Comparison of ENCODE assay signal across 8 mouse cellular contexts in genomic region chr17:36950981-36951947, GRCm38 (mm10). TPM values are rescaled to one million over a fixed set of nuclear protein-coding genes. Genes with fewer than 3 reads are reported as not detected.
DNase-seq lines count a peak whose midpoint lies in the region; ATAC-seq and TF ChIP-seq lines count a peak whose summit lies in the region.

Gene Ppp1r11 (minus strand): TSS chr17:36951741.

- no peaks in the 10 kb centered on the region for H3K4me1 ChIP-seq in MEL (ENCODE audit: control insufficient read depth in 1 of 2, insufficient read depth in 2 of 2, low read length in 2 of 2)
- peaks cover 4% of the 10 kb centered on the region; the same call in 1 of the 2 replicates for H3K4me1 ChIP-seq in cerebellum, adult 2 months (ENCODE audit: control insufficient read depth, insufficient read depth, low read length)
- peaks cover 7% of the 10 kb centered on the region; the same call in 1 of the 2 replicates for H3K4me1 ChIP-seq in forebrain, postnatal 0 days (ENCODE audit: insufficient read depth)
- H3K4me1 ChIP-seq in lung, embryonic 15.5 days, result peaks cover 15% of the 10 kb centered on the region

- H3K4me3 ChIP-seq in MEL (ENCODE audit: control insufficient read depth in 1 of 2, insufficient read depth in 1 of 2, low read depth in 2 of 2, low read length in 2 of 2), result peak within 1 kb of the TSS; percentile 77 to 87
- peak within 1 kb of the TSS; percentile 83 for H3K4me3 ChIP-seq in cerebellum, adult 2 months (replicated peaks; ENCODE audit: insufficient read depth, low read depth, low read length)
- peak within 1 kb of the TSS; percentile 74 for H3K4me3 ChIP-seq in forebrain, postnatal 0 days (ENCODE audit: low read depth, low read length)
- peak within 1 kb of the TSS; percentile 56 for H3K4me3 ChIP-seq in lung, embryonic 15.5 days

- H3K4me2 ChIP-seq in forebrain, postnatal 0 days (ENCODE audit: low read depth), result peak within 1 kb of the TSS; percentile 77
- H3K4me2 ChIP-seq in lung, embryonic 15.5 days, result peak within 1 kb of the TSS; percentile 69

- ATAC-seq in forebrain, postnatal 0 days, result peak; percentile 97
- peak; percentile 98 for ATAC-seq in lung, embryonic 15.5 days (ENCODE audit: borderline replicate concordance, extremely low read depth, low FRiP score, low TSS enrichment)

- peak in 1 of 2 experiments; percentile 42; a peak in 1 of 4 replicates for TF ChIP-seq EP300 in MEL (IDR thresholded peaks at IDR 0.05; ENCODE audit: low read depth in 1 of 2, low read length in 2 of 2)

- no peak for TF ChIP-seq RAD21 in MEL (IDR thresholded peaks at IDR 0.05; ENCODE audit: low read depth, low read length)

- peaks cover 15% of the 10 kb centered on the region for H3K79me2 ChIP-seq in MEL (ENCODE audit: control insufficient read depth, insufficient read depth, low read length, poor library complexity)

- peak; percentile 99 for DNase-seq in MEL (ENCODE audit: low read depth, low spot score)
- DNase-seq in cerebellum, adult 2 months, result peak; percentile 96 to 98
- DNase-seq in forebrain, postnatal 0 days, result peak; percentile 99
- DNase-seq in heart, postnatal 4 days, result peak; percentile 95
- DNase-seq in layer of hippocampus, adult 8-10 months (ENCODE audit: low spot score in 2 of 2), result peak; percentile 96 to 97
- peak; percentile 95 for DNase-seq in ovary, adult 18-20 months (ENCODE audit: low spot score)
- peak; percentile 98 for DNase-seq in thymus, postnatal 0 days (ENCODE audit: low spot score)

- H3K9ac ChIP-seq in MEL (ENCODE audit: control insufficient read depth, low read depth, low read length, poor library complexity, severe bottlenecking), result peak within 1 kb of the TSS; percentile 76
- peak within 1 kb of the TSS; percentile 69 for H3K9ac ChIP-seq in forebrain, postnatal 0 days
- peak within 1 kb of the TSS; percentile 46 for H3K9ac ChIP-seq in lung, embryonic 15.5 days

- peaks cover 0 to 9% of the 10 kb centered on the region in 2 experiments; a peak in 2 of 4 replicates for H3K36me3 ChIP-seq in MEL (ENCODE audit: control insufficient read depth in 1 of 2, insufficient read depth in 2 of 2, low read length in 2 of 2)
- peaks cover 17% of the 10 kb centered on the region for H3K36me3 ChIP-seq in forebrain, postnatal 0 days (ENCODE audit: insufficient read depth)
- peaks cover 31% of the 10 kb centered on the region for H3K36me3 ChIP-seq in lung, embryonic 15.5 days

- H3K27me3 ChIP-seq in MEL (ENCODE audit: control insufficient read depth in 1 of 2, insufficient read depth in 2 of 2, low read length in 2 of 2), result no peaks in the 10 kb centered on the region
- H3K27me3 ChIP-seq in cerebellum, adult 2 months (ENCODE audit: control insufficient read depth, insufficient read depth, low read length), result no peaks in the 10 kb centered on the region
- no peaks in the 10 kb centered on the region for H3K27me3 ChIP-seq in forebrain, postnatal 0 days (ENCODE audit: insufficient read depth, low read length)
- H3K27me3 ChIP-seq in lung, embryonic 15.5 days, result peaks cover 6% of the 10 kb centered on the region

- TF ChIP-seq POLR2A in MEL (IDR thresholded peaks at IDR 0.05; ENCODE audit: control insufficient read depth in 1 of 2, insufficient read depth in 1 of 2, low read depth in 1 of 2, low read length in 2 of 2, poor library complexity in 1 of 2), result peak; percentile 50 to 87; a peak in 3 of 4 replicates
- peak; percentile 87; the same call in 1 of the 2 replicates for TF ChIP-seq POLR2A in cerebellum, adult 2 months (IDR thresholded peaks at IDR 0.05; ENCODE audit: borderline replicate concordance, insufficient read depth, low read length)

- H3K9me3 ChIP-seq in MEL (replicated peaks; ENCODE audit: insufficient read depth, low read length), result no peaks in the 10 kb centered on the region
- H3K9me3 ChIP-seq in forebrain, postnatal 0 days (ENCODE audit: low read length), result no peaks in the 10 kb centered on the region
- H3K9me3 ChIP-seq in lung, embryonic 15.5 days, result no peaks in the 10 kb centered on the region

- H3K27ac ChIP-seq in MEL (ENCODE audit: control insufficient read depth, low read depth, low read length), result peak within 1 kb of the TSS; percentile 40
- 0 out of 2 replicates have a peak within 1 kb of the TSS, but pooled peaks have one; percentile 52 for H3K27ac ChIP-seq in cerebellum, adult 2 months (ENCODE audit: insufficient read depth, low read length)
- H3K27ac ChIP-seq in forebrain, postnatal 0 days (ENCODE audit: low read depth, low read length), result peak within 1 kb of the TSS; percentile 88
- H3K27ac ChIP-seq in lung, embryonic 15.5 days, result 0 out of 2 replicates have a peak within 1 kb of the TSS, but pooled peaks have one; percentile 2

- TF ChIP-seq CTCF in MEL (IDR thresholded peaks at IDR 0.05 in 2 of 3, conservative IDR thresholded peaks at IDR 0.05 in 1 of 3; ENCODE audit: control insufficient read depth in 1 of 3, insufficient read depth in 1 of 3, low read depth in 2 of 3, low read length in 3 of 3, poor library complexity in 1 of 3, severe bottlenecking in 1 of 3), result no peak
- no peak for TF ChIP-seq CTCF in cerebellum, adult 2 months (IDR thresholded peaks at IDR 0.05; ENCODE audit: borderline replicate concordance, insufficient read depth, low read depth, low read length)
- TF ChIP-seq CTCF in forebrain, postnatal 0 days (IDR thresholded peaks at IDR 0.05; ENCODE audit: low read depth), result no peak

- WGBS in cerebellum, adult 2 months, result 2% methylated on average over 36 of the region's 36 CpGs
- WGBS in forebrain, postnatal 0 days, result 2% methylated on average over 36 of the region's 36 CpGs
- WGBS in lung, embryonic 15.5 days, result 2% methylated on average over 36 of the region's 36 CpGs

TF ChIP-seq in MEL, 35 proteins besides CTCF, POLR2A, EP300 and RAD21 (continues in another document):
- peak; percentile 77 for TF ChIP-seq ETS1 (IDR thresholded peaks at IDR 0.05; ENCODE audit: low read depth, low read length)
- TF ChIP-seq MAX (IDR thresholded peaks at IDR 0.05; ENCODE audit: low read length), result peak; percentile 78
- no peak for TF ChIP-seq ZNF384 (IDR thresholded peaks at IDR 0.05; ENCODE audit: low read depth, low read length)
- no peak for TF ChIP-seq CHD2 (IDR thresholded peaks at IDR 0.05; ENCODE audit: low read length)
- peak; percentile 60; the same call in 1 of the 2 replicates for TF ChIP-seq MYB (IDR thresholded peaks at IDR 0.05; ENCODE audit: low read depth, low read length)
- TF ChIP-seq SMC3 (IDR thresholded peaks at IDR 0.05; ENCODE audit: low read depth, low read length), result no peak
- peak; percentile 95 for TF ChIP-seq HCFC1 (IDR thresholded peaks at IDR 0.05; ENCODE audit: low read depth, low read length)
- no peak; the same call in 1 of the 2 replicates for TF ChIP-seq MXI1 (IDR thresholded peaks at IDR 0.05; ENCODE audit: low read depth, low read length)
- TF ChIP-seq RCOR1 (IDR thresholded peaks at IDR 0.05; ENCODE audit: low read depth, low read length), result peak; percentile 19
- TF ChIP-seq UBTF (IDR thresholded peaks at IDR 0.05; ENCODE audit: borderline replicate concordance, insufficient read depth, low read depth, low read length), result no peak
- no peak for TF ChIP-seq USF2 (IDR thresholded peaks at IDR 0.05; ENCODE audit: borderline replicate concordance in 1 of 2, insufficient read depth in 1 of 2, low read depth in 1 of 2, low read length in 2 of 2)
- no peak for TF ChIP-seq ZKSCAN1 (IDR thresholded peaks at IDR 0.05; ENCODE audit: low read depth, low read length)
- peak; percentile 78; the same call in 1 of the 2 replicates for TF ChIP-seq POLR2AphosphoS2 (IDR thresholded peaks at IDR 0.05; ENCODE audit: low read length)
- TF ChIP-seq USF1 (IDR thresholded peaks at IDR 0.05; ENCODE audit: low read depth, low read length), result no peak
- TF ChIP-seq ZMIZ1 (IDR thresholded peaks at IDR 0.05; ENCODE audit: low read depth, low read length), result no peak
- TF ChIP-seq SIN3A (IDR thresholded peaks at IDR 0.05; ENCODE audit: low read length), result peak; percentile 87
- TF ChIP-seq BHLHE40 (IDR thresholded peaks at IDR 0.05; ENCODE audit: borderline replicate concordance, low read depth, low read length), result no peak
- TF ChIP-seq MAZ (IDR thresholded peaks at IDR 0.05; ENCODE audit: low read depth, low read length), result peak; percentile 72; the same call in 1 of the 2 replicates
- peak; percentile 96 for TF ChIP-seq ELF1 (IDR thresholded peaks at IDR 0.05; ENCODE audit: low read depth, low read length)
- peak; percentile 81 for TF ChIP-seq NRF1 (IDR thresholded peaks at IDR 0.05; ENCODE audit: insufficient read depth, low read depth, low read length, poor library complexity, severe bottlenecking)
- no peak for TF ChIP-seq GABPA (IDR thresholded peaks at IDR 0.05; ENCODE audit: low read depth, low read length)
- TF ChIP-seq MAFK (IDR thresholded peaks at IDR 0.05; ENCODE audit: borderline replicate concordance, low read depth, low read length), result no peak
- peak; percentile 47 for TF ChIP-seq TCF12 (IDR thresholded peaks at IDR 0.05; ENCODE audit: low read depth, low read length)
- no peak for TF ChIP-seq E2F4 (IDR thresholded peaks at IDR 0.05; ENCODE audit: borderline replicate concordance, low read depth, low read length)
- TF ChIP-seq CHD1 (IDR thresholded peaks at IDR 0.05; ENCODE audit: low read depth, low read length), result no peak
- TF ChIP-seq GATA1 (IDR thresholded peaks at IDR 0.05; ENCODE audit: low read depth, low read length), result no peak
- TF ChIP-seq NELFE (IDR thresholded peaks at IDR 0.05; ENCODE audit: low read depth, low read length), result peak; percentile 73
- TF ChIP-seq MYC (IDR thresholded peaks at IDR 0.05; ENCODE audit: low read depth, low read length), result peak; percentile 31; the same call in 1 of the 2 replicates
- TF ChIP-seq MEF2A (IDR thresholded peaks at IDR 0.05; ENCODE audit: extremely low read depth, insufficient replicate concordance, low read depth, low read length, poor library complexity, severe bottlenecking), result no peak
- TF ChIP-seq TBP (IDR thresholded peaks at IDR 0.05; ENCODE audit: low read depth, low read length), result peak; percentile 78; the same call in 1 of the 2 replicates

RNA-seq across cellular contexts. Expression of gene Ppp1r11, which starts in this region (rescaled TPM):
- total RNA-seq in MEL (2012; rRNA removed), result 128 and 138 TPM in 2 replicates
- 100 to 1,000 TPM in 1 of 2 experiments, not detected in 1; 146 TPM for polyA plus RNA-seq in MEL (2012; ENCODE audit: insufficient read depth in 1 of 2, insufficient read length in 2 of 2, low read depth in 1 of 2, low replicate concordance in 2 of 2, missing spikeins in 1 of 2)
- polyA plus RNA-seq in cerebellum, adult 2 months (2012; rRNA removed), result 196 and 206 TPM in 2 replicates
- 72.3 and 82.2 TPM in 2 replicates for total RNA-seq in forebrain, postnatal 0 days (2014; rRNA removed)
- polyA plus RNA-seq in forebrain, postnatal 0 days (2015; fragmentation: Nextera tagmentation; extraction: Ambion mirVana), result 157 and 183 TPM in 2 replicates
- 10 to 100 TPM; 56.0 to 61.3 TPM for total RNA-seq in heart, postnatal 4 days (2021)
- 100 to 1,000 TPM; 122 to 142 (median 124) TPM for total RNA-seq in layer of hippocampus, adult 8-10 months (2022)
- polyA plus RNA-seq in lung, embryonic 15.5 days (2015; fragmentation: Nextera tagmentation; extraction: Ambion mirVana), result 104 and 113 TPM in 2 replicates
- polyA plus RNA-seq in thymus, postnatal 0 days (2015; fragmentation: Nextera tagmentation; extraction: Ambion mirVana), result 145 and 162 TPM in 2 replicates

Comparison
In these comparisons a context has a peak if more than half of its experiments do, and no peak if none do; other contexts are left out.
1. Peak in every context shown above with its lines: DNase-seq, ATAC-seq, H3K4me3 ChIP-seq and H3K27ac ChIP-seq.
2. H3K27ac ChIP-seq: peak in every context shown above with its lines; median percentile 88 in forebrain, postnatal 0 days; 52 in cerebellum, adult 2 months; 40 in MEL; 2 in lung, embryonic 15.5 days.